Mouse (Mus musculus) cerebellum, postnatal 25 days (tissue): Measurements from ENCODE around the gene Sbds.

Experiments used
- DNase-seq, 2 experiments: peaks; one replicate each; pipeline ENCODE4 v3.0.0; 2021; ENCODE audit warnings: mixed read lengths in 2 of 2

Sbds gene

DNA sequence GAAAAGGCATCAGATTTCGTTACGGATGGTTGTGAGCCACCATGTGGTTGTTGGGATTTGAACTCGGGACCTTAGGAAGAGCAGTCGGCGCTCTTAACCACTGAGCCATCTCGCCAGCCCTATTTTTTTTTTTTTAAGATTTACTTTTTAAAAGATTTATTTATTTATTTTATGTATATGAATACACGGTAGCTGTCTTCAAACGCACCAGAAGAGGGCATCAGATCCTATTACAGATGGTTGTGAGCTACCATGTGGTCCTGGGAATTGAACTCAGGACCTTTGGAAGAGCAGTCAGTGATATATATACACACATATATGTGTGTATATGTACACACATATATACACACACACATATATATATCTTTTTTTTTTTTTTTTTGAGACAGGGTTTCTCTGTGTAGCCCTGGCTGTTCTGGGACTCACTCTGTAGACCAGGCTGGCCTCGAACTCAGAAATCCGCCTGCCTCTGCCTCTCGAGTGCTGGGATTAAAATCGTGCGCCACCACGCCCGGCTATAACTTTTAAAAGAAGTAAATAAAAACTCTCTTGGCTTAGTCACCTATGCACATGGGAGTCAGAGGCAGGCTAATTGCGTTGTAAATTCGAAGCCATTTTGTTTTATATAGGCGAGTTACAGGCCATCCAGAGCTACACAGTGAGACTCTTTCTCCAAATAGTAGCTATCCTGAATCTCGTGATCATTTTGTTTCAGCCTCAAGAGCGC, 632 bp upstream of the Sbds start:
- DNase-seq, result peak; percentile 20 to 30

DNA sequence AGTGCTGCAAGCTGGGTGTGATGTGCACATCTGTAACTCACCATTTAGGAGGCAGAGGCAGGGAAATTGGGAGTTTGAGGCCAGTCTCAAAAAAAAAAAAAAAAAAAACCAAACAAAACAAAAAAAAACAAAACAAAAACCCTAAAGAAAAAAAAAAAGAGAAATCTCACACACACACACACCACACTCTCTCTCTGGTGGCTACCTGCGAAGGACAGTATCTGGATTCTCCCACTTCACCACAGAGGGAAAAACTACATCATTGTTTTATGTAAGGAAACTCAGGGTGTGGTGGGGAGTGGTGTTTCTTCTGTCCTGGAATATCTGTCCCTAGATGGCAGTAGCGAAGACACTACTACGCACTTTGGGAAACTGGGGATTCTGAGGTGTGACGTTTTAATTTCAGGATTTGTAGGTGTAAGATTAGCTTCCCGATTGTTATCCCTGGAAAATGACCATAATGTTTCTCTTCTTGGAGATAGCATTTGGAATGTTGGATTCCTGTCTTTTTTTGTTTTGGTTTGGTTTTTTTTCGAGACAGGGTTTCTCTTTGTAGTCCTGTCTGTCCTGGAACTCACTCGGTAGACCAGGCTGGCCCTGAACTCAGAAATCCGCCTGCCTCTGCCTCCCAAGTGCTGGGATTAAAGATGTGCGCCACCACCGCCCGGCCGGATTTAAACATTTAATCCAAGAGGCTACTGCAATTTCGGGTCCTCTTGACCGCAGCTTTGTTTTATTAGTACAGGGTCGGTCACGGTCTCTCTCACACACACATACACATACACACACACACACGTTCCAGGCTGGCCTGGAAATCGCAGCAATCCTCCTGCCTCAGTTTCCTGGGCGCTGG, 940 bp downstream of the Sbds start:
- DNase-seq, result no peak

DNA sequence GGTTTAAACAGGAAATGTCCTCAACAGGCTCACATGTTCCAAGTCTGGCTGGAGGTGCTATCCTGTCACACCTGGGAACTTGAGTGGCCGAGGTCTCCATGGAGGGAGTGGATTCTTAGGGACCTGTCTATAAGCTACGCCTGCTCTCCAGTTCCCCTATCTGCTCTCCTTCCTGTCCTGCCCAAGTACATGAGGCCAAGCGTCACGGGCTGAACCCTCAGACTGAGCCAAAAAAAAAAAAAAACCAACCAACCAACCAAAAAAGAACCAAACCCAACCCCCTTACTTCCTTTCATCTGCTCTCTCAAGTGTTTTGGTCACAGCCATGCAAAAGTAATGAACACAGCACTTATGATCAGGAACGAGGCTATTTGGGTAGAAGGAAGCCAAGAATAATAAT, 7.5 kb downstream of the Sbds start:
- DNase-seq, result no peak

DNA sequence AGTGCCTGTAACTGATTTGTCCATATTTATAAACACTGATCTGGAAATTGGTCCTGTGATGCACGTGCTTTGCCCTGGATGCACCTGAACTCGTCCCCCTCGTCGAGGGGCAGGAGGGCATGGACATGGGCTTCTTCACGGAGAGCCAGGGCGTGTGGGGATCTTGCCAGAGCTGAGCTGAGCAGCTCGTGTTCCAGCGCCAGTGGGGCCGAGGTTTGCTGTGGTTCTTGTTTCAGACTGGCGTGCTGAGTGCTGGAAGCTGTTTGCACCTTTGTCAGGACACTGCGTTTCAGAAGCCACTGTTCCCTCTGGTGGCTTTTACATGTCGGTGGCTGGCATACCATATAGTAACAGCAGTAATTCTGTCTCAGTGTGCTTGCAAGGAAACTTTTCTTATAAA, 13.9 kb downstream of the Sbds start:
- DNase-seq, result no peak

DNA sequence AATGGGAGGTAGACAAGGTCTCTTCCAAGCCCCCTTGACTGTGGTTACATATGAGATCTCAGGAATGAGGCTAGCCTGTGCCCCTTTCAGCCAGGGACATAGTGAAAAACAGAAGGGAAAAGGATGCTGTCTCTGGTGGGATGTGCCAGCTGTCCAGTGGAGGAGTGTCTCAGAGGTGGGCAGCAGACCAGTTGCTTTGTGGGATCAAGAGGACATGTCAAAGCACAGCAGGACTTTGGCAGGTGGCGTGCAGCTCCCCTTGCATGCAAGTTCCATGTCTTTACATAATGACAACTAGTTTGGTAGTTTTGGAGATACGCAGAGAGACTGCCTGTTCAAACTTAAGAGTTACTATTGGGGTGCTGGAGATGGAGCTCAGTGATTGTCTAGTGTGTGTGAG, 15.5 kb downstream of the Sbds start:
- DNase-seq, result no peak

DNA sequence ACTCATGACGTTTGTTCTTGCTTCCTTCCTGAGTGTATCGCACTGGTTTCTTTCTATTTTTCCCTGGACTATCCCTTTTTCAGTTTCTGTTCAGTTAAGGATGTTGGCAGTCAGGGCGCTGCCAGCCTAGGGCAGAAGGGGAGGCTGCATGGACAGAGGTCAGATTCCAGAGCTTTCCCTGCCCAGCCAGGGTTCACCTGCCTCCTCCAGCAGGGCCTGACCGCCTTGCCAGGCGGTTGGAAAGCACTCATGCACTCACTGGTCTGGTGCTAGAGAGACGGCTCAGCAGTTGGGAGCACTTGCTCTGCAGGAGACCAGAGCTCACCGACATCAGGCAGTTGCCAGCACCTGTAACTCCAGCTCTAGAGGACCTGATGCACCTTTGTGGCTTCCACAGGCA, 16.1 kb downstream of the Sbds start:
- DNase-seq, result no peak

DNA sequence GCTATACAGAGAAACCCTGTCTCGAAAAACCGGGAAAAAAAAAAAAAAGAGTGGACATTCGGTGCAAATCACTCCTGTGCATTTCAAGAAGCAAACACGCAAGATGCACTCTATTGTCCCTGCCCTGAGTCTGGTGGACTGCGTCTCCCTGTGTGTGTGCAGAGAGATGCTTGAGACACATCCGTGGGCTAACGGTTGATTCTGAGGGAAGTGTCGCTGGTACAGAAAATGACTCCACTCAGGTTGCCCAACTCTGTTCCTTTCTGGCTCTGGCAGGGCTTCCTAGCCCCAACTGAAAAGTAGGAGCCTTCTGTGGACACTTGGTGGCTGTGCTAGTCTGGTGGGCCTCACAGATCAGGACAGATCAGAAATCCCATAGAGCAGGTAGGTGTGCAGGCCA, 19.0 kb downstream of the Sbds start:
- DNase-seq, result no peak

DNA sequence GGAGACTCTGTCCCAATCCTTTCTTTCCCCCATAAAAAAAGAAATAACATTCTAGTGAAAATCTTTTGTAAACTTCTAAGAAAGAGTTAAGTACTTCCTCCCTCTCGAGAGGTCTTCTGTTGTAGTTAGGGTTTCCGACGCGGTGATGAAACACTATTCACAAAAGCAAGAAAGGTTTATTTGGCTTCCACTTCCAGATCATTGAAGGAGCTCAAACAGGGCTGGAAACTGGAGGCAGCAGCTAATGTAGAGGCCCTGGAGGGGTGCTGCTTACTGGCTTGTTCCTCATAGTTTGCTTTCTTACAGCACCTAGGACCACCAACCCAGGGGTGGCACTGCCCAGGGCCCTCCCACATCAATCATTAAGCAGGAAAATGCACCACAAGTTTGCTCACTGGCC, 27.2 kb downstream of the Sbds start:
- DNase-seq, result no peak

DNA sequence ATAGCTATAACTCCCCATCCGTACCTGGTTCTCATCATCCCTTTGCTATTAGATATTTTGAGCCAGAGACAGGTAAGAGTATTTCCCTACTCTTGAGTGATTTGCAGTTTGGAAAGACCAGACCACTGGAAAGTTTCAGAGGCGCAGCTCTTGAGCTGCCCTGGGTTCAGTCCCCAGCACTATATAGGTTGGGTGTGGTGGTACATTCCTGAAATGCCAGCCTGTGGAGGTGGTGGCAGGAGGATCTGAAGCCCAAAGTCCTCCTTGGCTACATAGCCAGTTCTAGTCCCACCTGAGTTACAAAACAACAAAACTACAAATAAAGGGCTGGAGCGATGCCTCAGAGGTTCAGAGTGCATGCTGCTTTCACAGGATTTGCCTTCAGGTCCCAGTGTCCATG, 28.5 kb downstream of the Sbds start:
- DNase-seq, result no peak

DNA sequence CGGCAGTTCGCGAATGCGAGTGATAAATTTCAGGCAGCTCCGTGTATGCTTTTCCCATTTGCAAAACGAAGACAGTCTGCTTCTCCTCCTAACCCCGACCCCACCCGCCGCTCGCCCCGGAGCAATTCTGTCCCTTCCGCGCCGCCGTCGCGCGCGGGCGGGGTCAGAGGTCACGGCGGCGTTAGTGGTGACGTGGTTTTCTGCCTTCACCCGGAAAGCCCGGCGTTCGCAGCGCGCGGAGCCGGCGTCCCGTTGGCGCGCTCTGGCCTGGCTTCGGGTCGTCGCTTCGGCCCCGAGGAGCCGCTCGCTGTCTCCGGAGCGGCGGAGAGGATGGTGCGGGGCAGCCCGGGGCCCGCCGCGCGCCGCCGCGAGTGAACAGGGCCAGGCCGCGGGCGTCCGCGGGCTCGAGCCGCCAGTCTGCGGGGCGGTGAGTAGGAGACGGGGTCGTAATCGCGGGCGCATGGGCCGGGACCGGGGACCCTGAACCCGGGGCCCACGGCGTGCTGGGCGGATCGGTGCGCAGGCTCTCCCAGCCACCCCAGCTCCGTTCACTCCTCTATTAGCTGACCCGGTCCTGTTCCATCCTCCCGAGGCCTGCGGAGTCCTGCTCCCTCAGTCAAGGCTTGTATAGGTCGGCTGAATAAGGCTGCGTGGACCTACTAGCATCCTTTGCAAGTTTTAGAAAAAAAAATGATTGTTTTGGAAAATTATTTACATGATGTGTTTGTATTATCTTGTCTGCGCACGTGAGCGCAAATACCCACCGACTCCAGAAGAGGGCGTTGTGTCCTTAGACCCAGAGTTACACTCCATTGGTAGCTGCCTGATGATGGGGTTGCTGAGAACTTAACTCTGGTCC, 33.0 kb downstream of the Sbds start:
- peak; percentile 99 for DNase-seq

DNA sequence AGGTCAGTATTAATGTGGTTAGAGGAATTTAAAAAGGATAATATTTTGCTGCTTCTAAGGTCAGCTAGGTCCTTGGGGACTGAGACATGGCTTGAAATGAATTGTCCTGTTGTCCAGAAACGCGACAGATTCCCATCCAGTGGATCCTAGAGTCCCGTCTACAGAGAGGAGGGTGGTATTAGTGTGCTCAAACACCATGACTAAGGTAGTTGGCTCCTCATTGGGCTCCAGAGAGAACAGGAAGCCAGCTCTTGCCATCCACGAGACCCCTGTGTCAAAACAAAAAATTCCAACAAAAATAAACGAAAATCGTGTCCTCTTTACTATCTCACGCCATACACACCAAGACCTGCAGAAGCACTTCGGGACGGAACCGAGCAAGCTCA, 33.6 kb downstream of the Sbds start:
- no peak for DNase-seq

DNA sequence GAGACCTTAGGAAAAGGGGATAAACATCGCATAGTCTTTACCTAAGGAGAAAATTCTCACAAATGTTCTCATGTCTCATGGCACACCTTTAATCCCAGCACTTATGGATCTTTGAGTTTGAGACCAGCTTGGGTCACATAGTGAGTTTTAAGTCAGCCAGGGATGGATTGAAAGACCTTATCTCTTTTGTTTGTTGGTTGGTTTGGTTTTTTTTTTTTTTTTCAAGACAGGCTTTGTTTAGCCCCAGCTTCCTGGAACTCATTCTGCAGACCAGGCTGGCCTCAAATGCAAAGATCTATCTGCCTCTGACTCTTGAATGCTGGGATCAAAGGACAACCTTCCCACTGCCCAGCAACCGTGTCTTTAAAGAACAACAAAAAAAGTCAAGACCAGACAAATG, 34.0 kb downstream of the Sbds start:
- no peak for DNase-seq

DNA sequence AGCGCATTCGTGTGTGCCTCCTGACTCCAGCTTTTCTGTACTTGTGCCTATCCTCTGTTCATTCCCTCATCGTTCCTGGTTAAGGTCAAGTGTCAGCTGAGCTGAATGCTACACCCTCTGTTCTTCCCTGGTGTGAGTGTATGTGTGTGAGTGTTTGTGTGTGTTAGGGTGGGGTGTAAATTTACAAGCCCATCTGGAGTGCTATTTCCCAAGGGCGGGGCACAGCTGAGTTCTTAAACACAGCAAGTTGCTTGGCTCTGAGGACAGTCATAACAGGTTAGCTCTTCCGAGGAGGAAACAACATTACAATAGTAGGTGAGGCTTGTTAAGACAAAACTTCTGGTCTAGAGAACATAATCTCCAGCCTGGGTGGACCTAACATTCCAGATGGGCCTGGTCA, 37.0 kb downstream of the Sbds start:
- no peak for DNase-seq

DNA sequence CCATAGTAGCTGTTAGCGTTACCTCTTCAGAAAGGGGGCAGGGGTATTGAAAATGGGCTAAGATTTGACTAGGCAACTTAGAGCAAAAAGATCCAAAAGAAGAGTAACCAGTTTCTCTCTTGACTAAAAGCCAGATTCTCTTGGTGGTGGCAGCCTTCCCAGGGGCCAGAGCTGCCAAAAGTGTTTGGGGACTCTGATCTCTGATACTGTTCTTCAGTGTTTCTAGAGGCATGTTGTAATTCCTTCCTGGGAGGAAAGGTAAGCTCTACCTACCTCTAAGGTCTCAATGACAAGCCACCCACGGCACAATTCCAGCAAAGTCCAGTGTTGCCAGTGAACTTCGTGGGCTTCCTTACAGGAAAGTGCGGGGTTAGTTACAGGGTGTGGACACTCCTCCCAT, 37.9 kb downstream of the Sbds start:
- no peak for DNase-seq

DNA sequence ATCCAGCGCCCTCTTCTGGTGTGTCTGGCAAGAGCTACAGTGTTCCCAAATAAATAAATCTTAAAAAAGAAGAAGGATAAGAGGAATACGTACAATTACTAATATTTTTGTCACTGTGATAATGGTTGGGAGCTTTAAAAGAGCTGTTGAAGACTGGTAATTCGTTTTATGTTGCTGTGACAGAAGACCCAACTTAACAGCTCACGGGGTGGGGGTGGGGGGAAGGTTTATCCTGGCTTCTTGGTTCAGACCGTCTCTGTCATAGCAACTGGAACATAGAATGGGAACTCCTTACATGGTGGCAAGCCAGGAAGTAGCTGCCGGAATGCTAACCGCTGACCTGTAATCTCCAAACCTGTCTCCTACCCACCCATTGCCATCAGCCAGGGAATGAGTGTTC, 38.5 kb downstream of the Sbds start, which contains the start of gene Tmem248:
TSS of gene Tmem248 (plus strand) at position 301 of the 400 bp plus-strand sequence.
- DNase-seq, result no peak

DNA sequence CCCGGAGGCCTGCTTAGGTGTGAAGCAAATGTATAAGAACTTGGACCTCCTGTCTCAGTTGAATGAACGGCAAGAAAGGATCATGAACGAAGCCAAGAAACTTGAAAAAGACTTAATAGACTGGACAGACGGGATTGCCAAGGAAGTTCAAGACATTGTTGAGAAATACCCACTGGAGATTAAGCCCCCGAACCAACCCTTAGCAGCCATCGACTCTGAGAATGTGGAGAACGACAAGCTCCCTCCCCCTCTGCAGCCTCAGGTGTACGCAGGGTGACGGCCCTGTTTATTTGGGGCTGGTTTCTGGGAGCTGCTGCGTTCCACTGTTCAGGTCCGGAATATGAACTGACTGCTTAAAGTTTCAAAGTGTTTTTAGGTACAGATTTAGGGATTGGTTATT, 42.4 kb downstream of the Sbds start:
- no peak for DNase-seq

DNA sequence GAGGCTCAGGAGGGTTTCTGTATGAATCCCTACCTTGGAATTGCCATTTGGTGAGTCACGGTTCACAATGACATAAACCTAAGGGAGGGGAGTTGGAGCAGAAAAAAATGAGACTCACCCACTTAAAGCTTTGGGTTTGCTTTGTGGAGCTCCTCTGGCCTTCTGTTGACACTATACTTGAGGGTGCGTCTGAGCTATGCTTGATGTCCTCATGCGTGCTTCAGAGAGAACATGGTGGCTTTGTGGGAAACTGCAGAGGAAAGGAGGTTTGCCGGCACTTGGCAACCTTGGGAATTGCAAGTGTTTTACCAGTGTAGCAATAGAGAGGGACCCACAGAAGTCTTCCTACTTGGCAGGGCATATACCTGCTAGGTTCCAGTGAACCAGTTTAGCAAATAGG, 48.0 kb downstream of the Sbds start:
- DNase-seq, result no peak

DNA sequence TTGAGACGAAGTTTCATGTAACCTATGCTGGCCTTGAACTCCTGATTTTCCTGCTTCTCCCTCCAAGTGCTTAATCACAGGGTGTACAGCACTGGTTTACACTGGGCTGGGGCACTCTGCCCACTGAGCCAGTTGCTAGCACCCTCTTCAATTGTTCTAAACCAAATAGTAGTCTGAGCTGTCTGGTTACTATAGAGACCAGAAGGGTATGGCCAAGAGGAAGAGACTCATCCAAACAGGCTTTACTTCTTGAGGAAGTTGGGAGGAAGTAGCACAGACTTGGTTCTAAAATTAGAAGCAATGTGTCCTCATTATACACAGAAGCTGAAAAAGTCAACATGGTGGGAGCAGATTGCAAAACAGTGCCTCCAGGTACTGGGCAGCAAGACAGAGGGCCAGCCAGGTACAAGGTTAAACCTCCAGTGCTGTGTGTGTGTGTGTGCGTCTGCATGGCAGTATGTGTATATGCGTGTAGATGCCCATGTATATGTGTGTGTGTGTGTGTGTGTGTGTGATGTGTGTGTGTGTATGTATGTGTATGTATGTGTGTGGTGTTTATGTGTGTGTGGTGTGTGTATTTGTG, 49.8 kb downstream of the Sbds start:
- no peak for DNase-seq

DNA sequence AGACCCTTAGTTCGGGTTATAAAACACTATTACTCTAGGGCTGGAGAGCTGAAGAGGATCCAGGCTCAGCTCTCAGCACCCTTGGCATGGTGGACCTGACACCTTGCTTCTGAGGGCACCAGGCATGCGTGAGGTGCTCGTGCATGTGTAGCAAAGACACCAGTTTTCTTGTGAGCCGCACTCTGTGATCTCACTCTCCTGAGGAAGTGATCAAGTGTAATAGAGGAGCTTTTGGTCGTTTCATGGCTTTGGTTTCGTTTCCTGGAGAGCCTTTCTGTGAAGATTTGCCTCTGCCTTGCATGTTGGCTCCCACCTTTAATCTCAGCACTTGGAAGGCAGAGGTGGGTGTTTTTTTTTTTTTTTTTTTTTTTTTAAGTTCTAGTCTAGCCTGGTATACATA, 50.8 kb downstream of the Sbds start:
- DNase-seq, result no peak

DNA sequence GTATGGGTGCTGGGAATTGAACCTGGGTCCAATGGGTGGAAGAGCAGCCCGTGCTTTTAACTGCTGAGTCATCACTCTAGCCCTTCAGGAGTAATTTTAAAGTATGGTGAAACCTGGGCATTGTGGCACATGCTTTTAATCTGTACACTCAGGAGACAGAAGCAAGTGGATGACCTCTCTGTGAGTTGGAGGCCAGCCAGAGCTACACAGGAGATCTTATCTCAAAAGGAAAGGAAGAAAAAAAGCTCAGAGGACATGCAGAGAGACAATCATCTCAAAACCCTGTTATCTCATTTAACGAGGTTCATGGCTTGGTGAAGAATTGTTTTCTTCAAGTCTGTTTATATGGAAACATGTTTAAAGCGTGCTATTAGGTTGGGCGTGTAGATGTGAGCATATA, 51.4 kb downstream of the Sbds start:
- DNase-seq, result no peak

DNA sequence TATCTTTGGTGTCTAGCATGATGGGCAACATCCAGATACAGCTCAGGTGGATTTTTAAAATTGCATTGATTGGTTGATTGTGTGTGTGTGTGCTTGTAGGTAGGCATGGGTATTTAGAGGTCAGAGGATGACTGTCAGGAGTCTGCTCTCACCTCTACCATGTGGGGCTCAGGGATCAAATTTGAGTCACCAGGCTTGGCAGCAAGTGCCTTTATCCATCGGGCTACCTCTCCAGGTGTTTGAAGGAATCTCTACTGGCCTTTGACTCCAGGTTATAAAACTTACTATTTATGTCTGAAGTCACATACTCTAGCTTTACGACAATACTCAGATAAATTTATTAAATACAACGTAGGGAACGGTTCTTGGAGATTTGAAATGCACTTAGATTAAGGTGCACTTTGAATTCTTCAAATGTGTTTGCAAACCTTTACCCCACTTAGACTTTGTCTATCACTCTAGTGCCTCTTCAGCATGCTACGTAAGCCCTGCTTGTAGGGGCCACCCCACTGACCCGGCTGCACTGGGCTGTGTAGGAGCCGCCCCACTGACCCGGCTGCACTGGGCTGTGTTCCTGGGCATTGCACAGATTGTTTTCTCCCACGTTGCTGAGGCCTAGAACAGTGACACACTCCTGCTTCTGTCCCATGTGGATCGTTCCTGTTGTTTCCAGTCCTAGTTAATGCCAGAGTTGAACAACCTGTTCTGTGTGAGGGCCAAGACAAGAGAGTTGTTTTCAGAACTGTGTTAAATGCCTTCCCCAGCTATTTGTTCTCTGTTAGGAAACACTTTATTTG, 54.9 kb downstream of the Sbds start:
- DNase-seq, result no peak

DNA sequence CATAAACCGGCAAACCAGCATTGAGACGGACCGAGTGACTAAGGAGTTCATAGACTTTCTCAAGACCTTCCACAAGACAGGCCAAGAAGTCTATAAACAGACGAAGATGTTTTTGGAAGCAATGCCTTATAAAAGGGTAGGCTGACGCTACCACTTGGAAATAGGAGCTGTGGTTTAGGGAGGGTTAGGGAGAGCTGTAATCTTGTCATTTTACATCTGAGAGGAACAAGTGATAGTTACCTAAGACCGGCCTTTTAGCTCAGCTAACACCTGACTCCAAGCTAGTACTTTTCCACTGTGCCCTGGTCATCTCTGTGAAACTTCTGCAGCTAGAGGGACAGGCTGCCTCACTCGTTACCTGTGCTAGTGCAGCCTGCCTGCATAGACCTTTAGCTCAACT, 57.3 kb downstream of the Sbds start:
- no peak for DNase-seq
